Mouse (Mus musculus): ENCODE data around the gene Vdac2. TPM values are rescaled to one million over a fixed set of nuclear protein-coding genes. Genes with fewer than 3 reads are reported as not detected.

Vdac2 gene
- polyA plus RNA-seq, 1 experiment = 15.6 TPM

DNA sequence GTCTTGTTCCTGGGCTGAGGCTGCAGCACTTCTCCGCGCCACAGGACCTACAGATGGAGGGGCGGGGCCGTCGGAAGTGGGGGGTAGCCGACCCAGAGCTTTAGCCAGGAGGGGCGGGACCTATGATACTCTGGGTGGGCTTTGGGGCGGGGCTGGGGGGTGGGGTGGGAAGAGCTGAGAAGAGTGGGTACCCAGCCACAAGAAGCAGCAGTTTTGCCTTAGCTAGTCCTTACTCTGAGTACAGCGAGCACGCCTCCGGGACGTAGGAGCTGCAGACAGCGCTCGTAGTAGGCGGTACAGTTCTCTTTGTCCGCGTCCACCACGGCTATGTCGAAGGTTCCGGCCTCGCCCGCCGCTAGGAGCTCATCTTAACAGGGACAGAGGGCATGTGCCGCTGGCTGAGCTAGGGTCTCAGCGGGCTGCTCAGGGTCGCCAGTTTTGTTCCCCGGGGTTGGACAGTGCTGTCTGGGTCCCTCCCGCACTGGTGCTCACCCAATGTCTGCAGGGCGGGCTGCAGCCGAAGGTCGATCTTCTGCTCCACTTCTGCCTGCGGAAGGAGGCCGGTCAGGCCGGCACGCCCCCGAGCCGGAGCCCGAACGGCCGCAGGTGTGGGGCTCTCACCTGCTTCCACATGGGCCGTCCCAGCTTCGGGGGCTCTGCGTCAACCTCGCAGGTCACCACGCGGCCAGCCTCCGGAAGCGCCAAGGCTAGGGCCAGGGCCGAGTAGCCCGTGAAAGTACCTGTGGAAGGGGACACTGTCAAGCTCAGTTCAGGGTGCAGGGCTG is 22.5 kb downstream of the Vdac2 start:
- peaks cover 87% of the 10 kb centered on the region for H3K4me1 ChIP-seq (ENCODE audit: control insufficient read depth)
- peaks cover 52% of the 10 kb centered on the region for H3K36me3 ChIP-seq (ENCODE audit: control insufficient read depth)
- no peaks in the 10 kb centered on the region for H3K9me3 ChIP-seq (ENCODE audit: control insufficient read depth, low read length)
- no peaks in the 10 kb centered on the region for H3K27me3 ChIP-seq (ENCODE audit: control insufficient read depth)
- no peak for TF ChIP-seq GATA1 (IDR thresholded peaks at IDR 0.05; ENCODE audit: low read length)
- TF ChIP-seq TAL1 (IDR thresholded peaks at IDR 0.05; ENCODE audit: low read length) = no peak
- H3K4me3 ChIP-seq (replicated peaks) = peak overlapping the region; percentile 74

DNA sequence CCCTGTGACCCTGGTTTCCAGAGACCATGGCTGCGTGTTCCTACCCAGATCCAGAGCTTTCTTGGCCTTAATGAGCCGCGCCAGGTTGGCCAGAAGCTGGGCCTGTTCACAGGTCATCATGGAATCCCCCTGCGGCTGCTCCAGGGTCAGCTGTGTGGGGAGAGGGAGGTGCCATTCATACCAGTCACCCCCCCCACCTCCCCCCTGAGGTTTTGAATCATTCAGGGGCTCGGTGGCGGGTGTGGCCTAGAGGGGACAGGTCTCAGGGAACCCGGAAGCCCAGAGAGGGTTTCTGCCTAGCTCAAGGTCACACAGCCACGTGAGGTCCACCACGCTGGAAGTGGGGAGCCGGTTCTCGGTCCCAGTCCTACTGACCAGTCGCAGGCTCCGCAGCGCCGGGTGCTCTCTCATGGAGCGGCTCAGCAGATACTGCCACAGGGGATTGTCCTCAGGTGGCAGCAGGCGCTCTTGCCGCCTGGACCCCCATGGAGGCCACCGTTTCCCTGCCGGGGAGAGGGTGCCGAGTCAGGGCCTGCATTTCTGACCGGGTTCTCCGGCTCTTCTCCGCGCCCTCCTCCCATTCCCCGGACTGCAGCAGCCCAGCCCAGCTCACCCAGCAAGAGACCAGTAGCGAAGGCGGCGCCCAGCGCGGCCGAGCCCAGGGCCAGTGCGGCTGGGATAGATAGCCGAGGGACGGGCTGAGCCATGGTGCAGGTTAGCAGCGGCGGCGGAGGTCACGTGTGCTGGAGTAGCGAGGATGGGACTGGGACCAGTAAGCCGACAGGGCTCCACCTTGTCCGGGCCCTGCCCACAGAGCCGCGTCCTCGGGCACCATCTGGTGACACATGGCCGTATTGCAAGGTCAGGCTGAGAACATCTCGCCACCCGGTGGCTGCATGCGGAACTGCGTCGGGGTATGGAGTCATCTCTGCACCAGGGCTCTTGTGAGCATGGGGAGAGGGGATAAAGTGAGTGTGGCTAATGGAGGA is 23.4 kb downstream of the Vdac2 start, which contains the start of gene Comtd1:
TSS of gene Comtd1 (minus strand) at position 812 of the 989 bp plus-strand sequence.
- H3K36me3 ChIP-seq (ENCODE audit: control insufficient read depth) = peaks cover 43% of the 10 kb centered on the region
- no peaks in the 10 kb centered on the region for H3K9me3 ChIP-seq (ENCODE audit: control insufficient read depth, low read length)
- TF ChIP-seq GATA1 (IDR thresholded peaks at IDR 0.05; ENCODE audit: low read length) (no peak), TAL1 (IDR thresholded peaks at IDR 0.05; ENCODE audit: low read length) (0 out of 3 replicates have a peak, but pooled peaks have one; percentile 13)
- H3K4me1 ChIP-seq (ENCODE audit: control insufficient read depth) = peaks cover 88% of the 10 kb centered on the region
- H3K4me3 ChIP-seq (replicated peaks) = peak within 1 kb of the TSS; percentile 74
- H3K27me3 ChIP-seq (ENCODE audit: control insufficient read depth) = no peaks in the 10 kb centered on the region

DNA sequence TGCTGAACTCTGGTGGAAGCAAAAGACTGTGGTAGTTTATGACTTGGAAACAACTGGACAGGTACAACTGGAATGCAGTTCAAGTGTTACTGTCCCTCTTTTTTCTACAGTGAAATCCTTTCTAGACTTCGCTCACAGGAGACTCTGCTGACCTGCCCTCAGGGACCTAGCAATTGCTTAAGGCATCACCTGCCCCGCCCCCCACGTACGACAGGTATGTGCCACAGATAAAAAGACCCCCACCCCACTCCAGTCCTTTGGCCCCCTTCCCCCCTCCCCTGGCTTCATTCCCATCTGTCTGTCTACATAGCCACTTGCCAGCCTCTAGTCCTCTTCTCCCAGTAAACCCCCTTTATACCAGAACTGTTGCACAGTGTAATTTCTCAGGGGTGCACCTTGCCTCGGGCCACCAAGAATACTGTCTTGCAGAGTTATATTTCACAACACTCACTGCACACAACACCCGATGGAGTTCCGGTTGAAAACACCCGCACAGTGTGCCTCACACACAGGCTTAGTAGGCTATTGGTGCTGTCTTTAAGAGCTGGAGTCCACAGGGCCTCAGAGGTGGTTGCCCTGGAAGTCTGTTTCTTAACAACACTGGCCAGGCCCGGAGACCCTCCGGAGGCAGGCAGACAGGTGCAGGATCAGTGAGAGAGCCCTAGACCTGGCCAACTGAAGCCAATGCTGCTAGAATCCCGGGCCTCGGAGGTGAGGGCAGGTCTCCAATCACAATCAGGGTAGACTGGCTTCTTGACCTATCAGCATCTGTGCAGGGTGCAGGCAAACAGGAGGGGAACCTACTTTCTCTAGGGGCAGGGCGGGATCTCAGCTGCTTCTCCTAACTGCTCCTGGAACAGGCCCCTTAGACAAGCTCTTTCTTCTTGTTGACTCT is 24.7 kb downstream of the Vdac2 start:
- Histone ChIP-seq H3K4me1 (ENCODE audit: control insufficient read depth) (peaks cover 88% of the 10 kb centered on the region), H3K36me3 (ENCODE audit: control insufficient read depth) (peaks cover 30% of the 10 kb centered on the region), H3K9me3 (ENCODE audit: control insufficient read depth, low read length) (no peaks in the 10 kb centered on the region), H3K4me3 (replicated peaks) (peak overlapping the region; percentile 53), H3K27me3 (ENCODE audit: control insufficient read depth) (no peaks in the 10 kb centered on the region)
- no peak for TF ChIP-seq GATA1 (IDR thresholded peaks at IDR 0.05; ENCODE audit: low read length)
- no peak for TF ChIP-seq TAL1 (IDR thresholded peaks at IDR 0.05; ENCODE audit: low read length)

DNA sequence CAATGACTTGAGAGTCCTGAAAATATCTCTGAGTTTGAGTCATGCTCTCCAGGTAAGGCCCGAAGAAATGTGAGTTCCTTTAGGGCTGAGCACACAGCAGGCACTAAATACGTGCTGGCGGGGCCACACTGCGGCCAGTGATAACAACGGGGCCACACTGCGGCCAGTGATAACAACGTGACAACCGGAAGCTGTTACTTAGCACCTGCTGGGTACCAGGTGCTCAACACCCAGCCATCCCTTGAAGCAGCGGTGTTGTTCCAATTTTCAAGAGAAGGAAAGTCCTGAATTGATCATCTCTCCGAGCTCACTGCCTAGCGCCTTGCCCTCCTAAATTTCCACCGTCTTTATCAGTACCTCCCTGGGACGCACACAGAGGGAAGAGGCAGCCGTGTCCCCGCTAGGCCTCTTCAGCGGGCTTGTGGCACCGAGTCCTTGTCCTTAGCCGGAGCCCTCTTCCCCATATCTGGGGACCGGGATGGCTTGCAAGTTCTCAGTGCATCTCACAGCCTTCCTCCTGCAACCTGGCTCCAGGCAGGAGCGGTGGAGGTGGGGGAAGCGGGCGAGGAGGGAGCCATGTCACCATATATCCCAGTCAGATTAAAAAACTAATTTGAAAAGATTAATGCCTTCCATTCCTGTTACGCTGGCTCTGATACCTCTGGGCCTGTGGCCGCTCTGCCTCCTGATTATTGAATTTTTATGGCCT is 25.5 kb downstream of the Vdac2 start:
- TF ChIP-seq GATA1 (IDR thresholded peaks at IDR 0.05; ENCODE audit: low read length) (peak; percentile 76), TAL1 (IDR thresholded peaks at IDR 0.05; ENCODE audit: low read length) (peak; percentile 70)
- Histone ChIP-seq H3K27me3 (ENCODE audit: control insufficient read depth) (no peaks in the 10 kb centered on the region), H3K4me3 (replicated peaks) (peak overlapping the region; percentile 53), H3K36me3 (ENCODE audit: control insufficient read depth) (peaks cover 22% of the 10 kb centered on the region), H3K9me3 (ENCODE audit: control insufficient read depth, low read length) (no peaks in the 10 kb centered on the region), H3K4me1 (ENCODE audit: control insufficient read depth) (peaks cover 86% of the 10 kb centered on the region)

DNA sequence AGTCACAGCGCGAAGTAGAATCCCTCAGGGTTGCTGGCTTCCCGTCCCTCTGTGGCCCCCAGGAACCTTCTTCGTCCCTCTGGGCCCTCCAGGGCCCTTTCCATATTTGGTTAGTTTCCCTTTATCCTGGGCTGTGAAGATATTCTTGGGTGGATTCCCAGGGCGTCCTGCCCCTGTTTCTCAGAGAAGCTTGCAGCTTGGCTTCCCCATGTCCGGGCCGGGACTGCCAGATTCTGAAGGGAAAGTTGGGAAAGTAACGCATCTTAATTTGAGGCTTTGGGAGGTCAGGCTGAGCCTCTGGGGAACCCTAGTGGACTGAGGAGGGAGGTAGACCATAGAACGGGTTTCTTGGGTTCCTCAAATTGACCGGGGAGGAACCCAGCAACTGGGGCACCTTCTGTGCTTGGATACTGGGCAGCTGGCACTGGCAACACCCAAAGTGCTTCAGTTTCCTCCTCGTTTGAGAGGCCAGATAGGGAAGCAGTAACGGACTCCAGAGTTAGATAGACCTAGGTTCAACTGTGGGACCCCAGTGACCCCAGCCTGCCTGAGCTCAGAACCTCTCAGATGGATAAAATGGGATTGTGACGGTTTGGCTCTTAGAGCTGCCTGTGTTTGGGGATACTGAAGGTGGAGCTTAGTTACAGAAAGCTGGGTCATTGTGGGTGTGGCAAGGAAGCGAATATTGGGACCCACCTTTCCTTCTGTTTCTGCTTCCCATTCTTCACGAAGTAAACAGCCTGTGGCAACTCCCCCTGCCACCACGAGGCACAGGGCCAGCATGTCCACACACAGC is 27.2 kb downstream of the Vdac2 start:
- no peaks in the 10 kb centered on the region for H3K9me3 ChIP-seq (ENCODE audit: control insufficient read depth, low read length)
- peaks cover 6% of the 10 kb centered on the region for H3K36me3 ChIP-seq (ENCODE audit: control insufficient read depth)
- peaks cover 72% of the 10 kb centered on the region for H3K4me1 ChIP-seq (ENCODE audit: control insufficient read depth)
- no peaks in the 10 kb centered on the region for H3K27me3 ChIP-seq (ENCODE audit: control insufficient read depth)
- TF ChIP-seq GATA1 (IDR thresholded peaks at IDR 0.05; ENCODE audit: low read length) = no peak
- no peak for TF ChIP-seq TAL1 (IDR thresholded peaks at IDR 0.05; ENCODE audit: low read length)
- H3K4me3 ChIP-seq (replicated peaks) = peak overlapping the region; percentile 28

DNA sequence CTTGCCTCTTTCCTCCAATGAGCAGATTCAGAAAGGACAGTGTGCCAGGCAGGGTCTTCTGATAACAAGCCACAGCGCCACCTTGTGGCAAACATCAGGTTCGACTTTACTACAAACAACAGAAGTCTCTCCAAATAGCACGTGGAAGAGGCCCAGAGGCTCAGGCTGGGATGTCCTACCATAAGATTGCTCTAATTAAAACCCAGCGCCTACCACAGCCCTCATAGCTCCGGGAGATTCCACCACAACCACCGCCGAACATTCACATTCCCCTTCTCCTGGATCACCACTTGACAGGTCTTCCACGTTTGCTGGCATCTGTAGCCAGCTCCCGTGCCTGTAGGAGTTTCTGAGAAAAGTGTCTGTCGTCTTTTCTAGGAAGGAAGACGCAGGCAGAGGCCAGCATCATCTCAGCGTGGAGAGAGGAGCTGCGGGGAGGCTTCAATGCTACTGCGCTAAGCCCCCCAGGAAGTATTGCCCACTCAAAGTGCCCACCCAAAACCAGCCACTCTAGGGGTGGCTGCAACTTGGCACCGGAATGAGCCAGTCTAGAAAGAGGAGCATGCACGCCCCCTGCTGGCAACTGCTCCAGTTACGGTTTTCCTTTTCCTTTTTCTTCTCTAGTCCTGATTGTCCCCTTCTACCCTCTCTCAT is 28.5 kb downstream of the Vdac2 start:
- peaks cover 58% of the 10 kb centered on the region for H3K4me1 ChIP-seq (ENCODE audit: control insufficient read depth)
- H3K9me3 ChIP-seq (ENCODE audit: control insufficient read depth, low read length) = no peaks in the 10 kb centered on the region
- no peak for TF ChIP-seq TAL1 (IDR thresholded peaks at IDR 0.05; ENCODE audit: low read length)
- no peak for TF ChIP-seq GATA1 (IDR thresholded peaks at IDR 0.05; ENCODE audit: low read length)
- H3K27me3 ChIP-seq (ENCODE audit: control insufficient read depth) = no peaks in the 10 kb centered on the region
- peak overlapping the region; percentile 58 for H3K4me3 ChIP-seq (replicated peaks)
- peaks cover 5% of the 10 kb centered on the region for H3K36me3 ChIP-seq (ENCODE audit: control insufficient read depth)

DNA sequence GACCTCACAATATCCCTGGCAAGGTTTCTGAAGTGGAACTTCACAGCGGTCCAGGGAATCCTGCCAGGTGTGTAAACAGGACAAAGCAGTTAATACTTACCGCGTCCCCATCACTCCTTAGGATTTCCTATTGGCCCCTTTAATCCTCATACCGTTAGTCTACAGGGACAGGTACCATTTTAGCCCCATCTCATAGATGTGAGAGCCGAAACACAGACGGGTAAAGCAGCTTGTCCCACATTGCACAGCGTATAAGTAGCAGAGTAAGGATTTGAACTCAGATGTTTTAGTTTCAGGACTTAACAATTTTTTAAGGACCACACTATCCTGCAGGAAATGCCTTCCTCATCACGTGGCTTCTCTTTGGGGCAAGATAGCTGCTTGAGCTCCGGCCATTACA is 29.2 kb downstream of the Vdac2 start:
- Histone ChIP-seq H3K9me3 (ENCODE audit: control insufficient read depth, low read length) (no peaks in the 10 kb centered on the region), H3K36me3 (ENCODE audit: control insufficient read depth) (peaks cover 5% of the 10 kb centered on the region), H3K27me3 (ENCODE audit: control insufficient read depth) (no peaks in the 10 kb centered on the region), H3K4me1 (ENCODE audit: control insufficient read depth) (peaks cover 52% of the 10 kb centered on the region), H3K4me3 (replicated peaks) (no peak overlapping the region)
- TF ChIP-seq GATA1 (IDR thresholded peaks at IDR 0.05; ENCODE audit: low read length) (no peak), TAL1 (IDR thresholded peaks at IDR 0.05; ENCODE audit: low read length) (no peak)
